Mouse (Mus musculus): ENCODE measurements around the gene Mapt.

The Mapt gene

GRCm38 (mm10) chr11:104316685-104317400, 85.7 kb downstream of the Mapt start:
- DNase-seq, result no peak

DNA sequence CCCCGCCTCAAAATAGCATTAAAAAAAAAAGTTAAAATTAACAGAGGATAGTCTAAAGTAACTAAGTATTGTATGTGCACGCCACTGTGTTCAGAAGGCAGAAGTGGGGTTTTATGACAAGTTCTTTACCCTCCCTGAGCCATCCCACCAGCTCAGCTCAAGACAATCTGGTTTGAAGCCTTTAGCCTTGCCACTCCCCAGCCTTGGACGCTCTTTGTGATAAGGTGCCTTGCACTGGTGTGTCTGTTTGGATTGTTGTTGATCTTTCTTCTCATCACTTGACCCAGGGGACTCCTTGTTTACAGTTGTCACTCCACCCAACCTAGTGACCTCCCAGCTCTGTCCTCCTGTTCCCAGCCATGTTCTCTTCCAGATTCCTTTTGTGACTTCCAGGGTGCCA, 86.4 kb downstream of the Mapt start:
- DNase-seq, result no peak

- DNase-seq, result no peak
Observed at GRCm38 (mm10) chr11:104318940-104319781, 88.0 kb downstream of the Mapt start.

- no peak for DNase-seq
Observed at GRCm38 (mm10) chr11:104320511-104320910, 89.3 kb downstream of the Mapt start.

- no peak for DNase-seq
Observed at GRCm38 (mm10) chr11:104322142-104322541, 91.0 kb downstream of the Mapt start.

- DNase-seq, result no peak
Observed at GRCm38 (mm10) chr11:104327462-104327861, 96.3 kb downstream of the Mapt start.

DNA sequence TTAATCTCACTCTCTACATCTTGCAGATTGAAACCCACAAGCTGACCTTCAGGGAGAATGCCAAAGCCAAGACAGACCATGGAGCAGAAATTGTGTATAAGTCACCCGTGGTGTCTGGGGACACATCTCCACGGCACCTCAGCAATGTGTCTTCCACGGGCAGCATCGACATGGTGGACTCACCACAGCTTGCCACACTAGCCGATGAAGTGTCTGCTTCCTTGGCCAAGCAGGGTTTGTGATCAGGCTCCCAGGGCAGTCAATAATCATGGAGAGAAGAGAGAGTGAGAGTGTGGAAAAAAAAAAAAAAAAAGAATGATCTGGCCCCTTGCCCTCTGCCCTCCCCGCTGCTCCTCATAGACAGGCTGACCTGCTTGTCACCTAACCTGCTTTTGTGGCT, 96.8 kb downstream of the Mapt start:
- DNase-seq, result no peak

- no peak for DNase-seq
Observed at GRCm38 (mm10) chr11:104329185-104329926, 98.2 kb downstream of the Mapt start.

GRCm38 (mm10) chr11:104330151-104330550, 99.0 kb downstream of the Mapt start:
- DNase-seq, result no peak

GRCm38 (mm10) chr11:104331208-104331607, 100.0 kb downstream of the Mapt start:
- no peak for DNase-seq

GRCm38 (mm10) chr11:104332105-104332504, 100.9 kb downstream of the Mapt start:
- no peak for DNase-seq

GRCm38 (mm10) chr11:104334115-104334514, 102.9 kb downstream of the Mapt start:
- no peak for DNase-seq

- no peak for DNase-seq
Observed at GRCm38 (mm10) chr11:104334946-104335345, 103.8 kb downstream of the Mapt start.

GRCm38 (mm10) chr11:104346931-104347330, 115.7 kb downstream of the Mapt start:
- DNase-seq, result no peak

DNA sequence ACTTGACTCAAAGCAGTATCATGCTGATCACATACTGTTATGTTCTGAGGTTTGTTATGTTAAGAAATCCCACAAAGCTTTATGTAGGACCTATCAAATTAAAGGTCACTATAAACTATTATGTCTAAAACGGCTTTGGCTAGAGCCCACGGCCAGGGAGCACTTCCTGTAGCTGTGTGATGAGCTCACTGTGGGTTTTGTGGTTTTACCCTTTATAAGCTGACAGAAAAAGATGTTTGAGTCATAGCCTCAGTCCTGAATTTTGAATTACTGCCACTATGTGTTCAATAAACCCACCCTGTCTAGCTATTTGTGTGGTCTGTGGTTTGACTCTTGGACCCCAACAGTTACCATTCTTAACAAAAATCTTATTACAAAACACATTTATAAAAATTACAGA, 130.6 kb downstream of the Mapt start:
- DNase-seq, result no peak

DNA sequence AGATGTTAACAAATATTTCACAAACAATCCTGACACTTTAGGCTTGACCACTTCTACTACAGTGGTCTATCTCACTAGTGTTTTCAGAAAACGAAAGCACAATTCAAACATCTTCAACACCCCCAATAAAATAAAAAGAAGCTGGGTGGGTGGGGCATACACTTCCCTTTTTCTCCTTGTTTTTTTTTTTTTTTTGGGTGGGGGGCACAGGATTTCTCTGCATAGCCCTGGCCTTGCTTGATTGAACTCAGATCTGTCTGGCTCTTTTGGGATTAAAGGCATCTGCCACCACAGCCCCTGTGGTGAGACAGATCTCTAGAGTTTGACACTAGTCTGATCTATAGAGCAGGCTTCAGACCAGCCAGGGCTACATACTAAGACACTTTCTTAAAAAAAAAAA, 131.5 kb downstream of the Mapt start:
- DNase-seq, result no peak

GRCm38 (mm10) chr11:104363823-104364600, 132.8 kb downstream of the Mapt start:
- no peak for DNase-seq

DNA sequence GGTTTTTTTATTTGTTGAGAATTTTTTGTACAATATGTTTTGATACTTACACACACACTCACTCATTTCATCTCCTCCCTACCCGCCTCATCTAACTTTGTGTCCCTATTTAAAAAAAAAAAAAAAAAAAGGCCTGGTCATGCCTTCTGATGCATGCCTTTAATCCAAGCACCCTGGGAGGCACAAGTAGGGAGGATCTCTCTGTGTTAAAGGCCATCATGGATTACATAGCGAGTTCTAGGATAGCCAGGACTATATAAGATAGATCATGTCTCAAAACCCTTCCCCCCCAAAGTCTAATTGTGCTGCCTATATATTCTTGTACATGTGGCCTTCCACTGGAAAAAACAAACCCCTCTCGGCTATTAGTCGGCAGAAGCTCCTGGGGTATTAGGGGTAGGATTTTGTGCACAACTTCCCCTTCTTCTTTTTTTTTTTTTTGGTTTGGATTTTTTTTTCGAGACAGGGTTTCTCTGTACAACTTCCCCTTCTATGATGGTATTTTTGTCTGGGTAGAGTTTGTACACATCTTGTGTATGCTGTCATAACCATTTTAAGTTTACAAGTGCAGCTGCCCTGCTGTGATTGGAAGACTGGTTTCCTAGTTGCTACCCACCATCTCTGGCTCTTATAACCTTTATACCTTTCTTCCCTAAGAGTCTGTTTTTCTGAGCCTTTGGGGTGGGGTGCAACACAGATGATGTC, 136.4 kb downstream of the Mapt start:
- DNase-seq, result no peak

DNA sequence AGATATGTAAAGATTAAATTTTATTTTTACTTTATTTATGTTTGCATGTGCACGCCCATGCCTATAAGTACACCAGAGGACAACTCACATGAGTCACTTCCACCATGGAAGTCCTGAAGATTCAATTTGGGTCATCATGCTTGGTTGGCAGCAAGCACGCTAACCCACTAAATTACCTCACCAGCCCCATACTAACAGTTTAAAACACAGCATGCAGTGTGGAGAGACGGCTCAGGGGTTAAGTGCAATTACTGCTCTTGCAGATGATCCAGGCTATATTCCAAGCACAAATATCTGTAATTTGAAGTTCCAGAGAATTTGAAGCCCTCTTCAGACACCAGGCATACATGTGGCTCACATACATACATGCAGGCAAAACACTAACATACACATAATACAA, 145.1 kb downstream of the Mapt start:
- DNase-seq, result no peak

- DNase-seq, result no peak
Observed at GRCm38 (mm10) chr11:104379635-104380034, 148.4 kb downstream of the Mapt start.

Data from thymus, postnatal 36 days (tissue).